In genomic region chr11:51756352-51756771, GRCm38 (mm10) we compare ENCODE assay signal across 8 mouse cellular contexts. TPM values are rescaled to one million over a fixed set of nuclear protein-coding genes. Genes with fewer than 3 reads are reported as not detected.
DNase-seq lines count a peak whose midpoint lies in the region; ATAC-seq lines count a peak whose summit lies in the region.

No protein-coding gene starts in this region.

- H3K9ac ChIP-seq in hindbrain, embryonic 16.5 days (ENCODE audit: low read depth, low read length): peak overlapping the region; percentile 96

- H3K9me3 ChIP-seq in hindbrain, embryonic 16.5 days (ENCODE audit: control insufficient read depth, low read length): no peaks in the 10 kb centered on the region

- H3K4me3 ChIP-seq in hindbrain, embryonic 16.5 days (ENCODE audit: low read length): peak overlapping the region; percentile 100

- under 1% methylated on average over 33 of the region's 41 CpGs for WGBS in hindbrain, embryonic 16.5 days

- peaks cover 3% of the 10 kb centered on the region; the same call in 1 of the 2 replicates for H3K27me3 ChIP-seq in hindbrain, embryonic 16.5 days (replicated peaks; ENCODE audit: control insufficient read depth, insufficient read depth, low read length)

- no peaks in the 10 kb centered on the region for H3K36me3 ChIP-seq in hindbrain, embryonic 16.5 days (ENCODE audit: control insufficient read depth, insufficient read depth, low read length)

- H3K4me2 ChIP-seq in hindbrain, embryonic 16.5 days (ENCODE audit: low read length): peak overlapping the region; percentile 92

- DNase-seq in ZHBTc4 (ENCODE audit: low read depth, low spot score): peak; percentile 95
- DNase-seq in cerebellum, postnatal 4 days (ENCODE audit: low spot score in 2 of 2): peak; percentile 76 to 88
- peak; percentile 96 for DNase-seq in gastrocnemius, adult 18-20 months (ENCODE audit: low spot score)
- DNase-seq in left cerebral cortex, adult 18-20 months (ENCODE audit: low spot score in 2 of 2): peak; percentile 86 to 94
- peak; percentile 94 to 96 for DNase-seq in lung, postnatal 4 days
- DNase-seq in retina, postnatal 1 day: peak; percentile 95
- DNase-seq in thymus, postnatal 4 days: peak; percentile 85

- H3K4me1 ChIP-seq in hindbrain, embryonic 16.5 days (ENCODE audit: control insufficient read depth, insufficient read depth, low read depth, low read length): peaks cover 25% of the 10 kb centered on the region

- H3K27ac ChIP-seq in hindbrain, embryonic 16.5 days (ENCODE audit: low read depth, low read length): peak overlapping the region; percentile 84

- ATAC-seq in hindbrain, embryonic 16.5 days: peak; percentile 97

RNA-seq across cellular contexts. Expression of gene Sec24a, which starts 7.1 kb away (rescaled TPM):
- 10 to 100 TPM; 32.4 to 42.5 TPM for total RNA-seq in gastrocnemius, adult 18-20 months (2021)
- 12.0 and 15.0 TPM in 2 replicates for polyA plus RNA-seq in hindbrain, embryonic 16.5 days (2015; fragmentation: Nextera tagmentation; extraction: Ambion mirVana)
- 10 to 100 TPM; 17.3 to 18.7 TPM for total RNA-seq in left cerebral cortex, adult 18-20 months (2021)

RNA-seq across cellular contexts. Expression of gene Sar1b, which starts 7.1 kb away (rescaled TPM):
- 100 to 1,000 TPM; 433 to 496 TPM for total RNA-seq in gastrocnemius, adult 18-20 months (2021)
- 207 and 222 TPM in 2 replicates for polyA plus RNA-seq in hindbrain, embryonic 16.5 days (2015; fragmentation: Nextera tagmentation; extraction: Ambion mirVana)
- total RNA-seq in left cerebral cortex, adult 18-20 months (2021): 10 to 100 TPM; 67.7 to 71.7 TPM

Comparison
In these comparisons a context has a peak if more than half of its experiments do, and no peak if none do; other contexts are left out.
1. Peak in every context shown above with its lines: DNase-seq, ATAC-seq, H3K4me3 ChIP-seq and H3K27ac ChIP-seq.
2. RNA of gene Sar1b, which starts 7.1 kb away (total RNA-seq): 433 to 496 TPM in gastrocnemius, adult 18-20 months; 67.7 to 71.7 TPM in left cerebral cortex, adult 18-20 months; every median in the first group is over 4 times any median in the second.